Mouse (Mus musculus): ENCODE measurements around the gene Olfr875. TPM values are rescaled to one million over a fixed set of nuclear protein-coding genes. Genes with fewer than 3 reads are reported as not detected.
A peak's percentile ranks its signal among the peaks of the same experiment; 100 is the strongest.
"Not testable (repeated sequence)": the region's sequence is repeated elsewhere in the genome, so short reads cannot be mapped to it uniquely, and the experiment has no call there.

Olfr875 gene
- polyA plus RNA-seq, 1 experiment from 2014 or later = not detected

GRCm38 (mm10) chr9:37782766-37783260 lies 11.2 kb downstream of the Olfr875 start:
- no peaks in the 10 kb centered on the region for H3K36me3 ChIP-seq (ENCODE audit: control insufficient read depth, insufficient read depth, low read length)
- H3K27ac ChIP-seq (ENCODE audit: low read depth, low read length) = peak overlapping the region; percentile 84
- peak overlapping the region; percentile 68 for H3K9ac ChIP-seq (ENCODE audit: low read length)
- no peaks in the 10 kb centered on the region for H3K9me3 ChIP-seq (ENCODE audit: control insufficient read depth, low read length)
- H3K4me2 ChIP-seq = peak overlapping the region; percentile 39
- H3K4me3 ChIP-seq (ENCODE audit: low read depth, low read length) = peak overlapping the region; percentile 13; the same call in 1 of the 2 replicates
- peaks cover 3% of the 10 kb centered on the region for H3K4me1 ChIP-seq (ENCODE audit: control insufficient read depth, insufficient read depth, low read length)
- no peaks in the 10 kb centered on the region for H3K27me3 ChIP-seq (ENCODE audit: control insufficient read depth, insufficient read depth, low read length)
- ATAC-seq (ENCODE audit: low FRiP score) (peak; percentile 98), DNase-seq (ENCODE audit: low spot score, missing footprints) (peak; percentile 95)
- WGBS = 3% methylated on average over 7 of the region's 7 CpGs

- H3K4me3 ChIP-seq (ENCODE audit: low read depth, low read length); H3K9me3 ChIP-seq (ENCODE audit: control insufficient read depth, low read length); H3K27ac ChIP-seq (ENCODE audit: low read depth, low read length); H3K36me3 ChIP-seq (ENCODE audit: control insufficient read depth, insufficient read depth, low read length); H3K27me3 ChIP-seq (ENCODE audit: control insufficient read depth, insufficient read depth, low read length); H3K9ac ChIP-seq (ENCODE audit: low read length); H3K4me1 ChIP-seq (ENCODE audit: control insufficient read depth, insufficient read depth, low read length); H3K4me2 ChIP-seq: not testable (repeated sequence)
- WGBS = 45% methylated on average over 11 of the region's 15 CpGs
- ATAC-seq (ENCODE audit: low FRiP score) (peak; percentile 57), DNase-seq (ENCODE audit: low spot score, missing footprints) (peak; percentile 89)
Observed at GRCm38 (mm10) chr9:37783394-37784387, 12.0 kb downstream of the Olfr875 start.

- 79% methylated on average over 2 of the region's 2 CpGs for WGBS
- no peak overlapping the region for H3K4me3 ChIP-seq (ENCODE audit: low read depth, low read length)
Observed at GRCm38 (mm10) chr9:37786411-37786810, 14.8 kb downstream of the Olfr875 start.

GRCm38 (mm10) chr9:37802055-37802454 lies 30.4 kb downstream of the Olfr875 start:
- no peak overlapping the region for H3K27ac ChIP-seq (ENCODE audit: low read depth, low read length)
- no peaks in the 10 kb centered on the region for H3K36me3 ChIP-seq (ENCODE audit: control insufficient read depth, insufficient read depth, low read length)
- no peaks in the 10 kb centered on the region for H3K27me3 ChIP-seq (ENCODE audit: control insufficient read depth, insufficient read depth, low read length)
- no peaks in the 10 kb centered on the region for H3K4me1 ChIP-seq (ENCODE audit: control insufficient read depth, insufficient read depth, low read length)
- no peak for DNase-seq (ENCODE audit: low spot score, missing footprints)
- no peaks in the 10 kb centered on the region for H3K9me3 ChIP-seq (ENCODE audit: control insufficient read depth, low read length)
- ATAC-seq (ENCODE audit: low FRiP score) = no peak
- 74% methylated on average over 4 of the region's 4 CpGs for WGBS
- H3K4me2 ChIP-seq = no peak overlapping the region
- no peak overlapping the region for H3K9ac ChIP-seq (ENCODE audit: low read length)
- H3K4me3 ChIP-seq (ENCODE audit: low read depth, low read length) = no peak overlapping the region

More at GRCm38 (mm10) chr9:37786411-37786810, 14.8 kb downstream of the Olfr875 start:
- H3K9ac ChIP-seq (ENCODE audit: low read length) = no peak overlapping the region
- no peak overlapping the region for H3K27ac ChIP-seq (ENCODE audit: low read depth, low read length)
- DNase-seq (ENCODE audit: low spot score, missing footprints) = no peak
- no peaks in the 10 kb centered on the region for H3K9me3 ChIP-seq (ENCODE audit: control insufficient read depth, low read length)
- no peak overlapping the region for H3K4me2 ChIP-seq
- no peak for ATAC-seq (ENCODE audit: low FRiP score)
- H3K4me1 ChIP-seq (ENCODE audit: control insufficient read depth, insufficient read depth, low read length) = peaks cover 3% of the 10 kb centered on the region
- no peaks in the 10 kb centered on the region for H3K36me3 ChIP-seq (ENCODE audit: control insufficient read depth, insufficient read depth, low read length)
- no peaks in the 10 kb centered on the region for H3K27me3 ChIP-seq (ENCODE audit: control insufficient read depth, insufficient read depth, low read length)

GRCm38 (mm10) chr9:37802731-37803130 lies 31.1 kb downstream of the Olfr875 start, which contains the start of gene Olfr876:
TSS of gene Olfr876 (plus strand) at chr9:37803031.
- H3K36me3 ChIP-seq (ENCODE audit: control insufficient read depth, insufficient read depth, low read length) = no peaks in the 10 kb centered on the region
- no peak within 1 kb of the TSS for H3K27ac ChIP-seq (ENCODE audit: low read depth, low read length)
- H3K4me2 ChIP-seq = no peak within 1 kb of the TSS
- no peaks in the 10 kb centered on the region for H3K27me3 ChIP-seq (ENCODE audit: control insufficient read depth, insufficient read depth, low read length)
- H3K9me3 ChIP-seq (ENCODE audit: control insufficient read depth, low read length) = no peaks in the 10 kb centered on the region
- no peak within 1 kb of the TSS for H3K4me3 ChIP-seq (ENCODE audit: low read depth, low read length)
- ATAC-seq (ENCODE audit: low FRiP score) (no peak), DNase-seq (ENCODE audit: low spot score, missing footprints) (no peak)
- no peaks in the 10 kb centered on the region for H3K4me1 ChIP-seq (ENCODE audit: control insufficient read depth, insufficient read depth, low read length)
- H3K9ac ChIP-seq (ENCODE audit: low read length) = no peak within 1 kb of the TSS

- no peak for ATAC-seq (ENCODE audit: low FRiP score)
- H3K27ac ChIP-seq (ENCODE audit: low read depth, low read length) = no peak overlapping the region
Observed at GRCm38 (mm10) chr9:37807235-37807634, 35.6 kb downstream of the Olfr875 start.

GRCm38 (mm10) chr9:37808456-37808855 lies 36.8 kb downstream of the Olfr875 start:
- ATAC-seq (ENCODE audit: low FRiP score) = no peak

More at GRCm38 (mm10) chr9:37807235-37807634, 35.6 kb downstream of the Olfr875 start:
- no peak overlapping the region for H3K9ac ChIP-seq (ENCODE audit: low read length)
- no peaks in the 10 kb centered on the region for H3K4me1 ChIP-seq (ENCODE audit: control insufficient read depth, insufficient read depth, low read length)
- no peaks in the 10 kb centered on the region for H3K27me3 ChIP-seq (ENCODE audit: control insufficient read depth, insufficient read depth, low read length)
- no peak overlapping the region for H3K4me3 ChIP-seq (ENCODE audit: low read depth, low read length)
- no peak overlapping the region for H3K4me2 ChIP-seq
- no peaks in the 10 kb centered on the region for H3K36me3 ChIP-seq (ENCODE audit: control insufficient read depth, insufficient read depth, low read length)
- H3K9me3 ChIP-seq (ENCODE audit: control insufficient read depth, low read length) = no peaks in the 10 kb centered on the region
- DNase-seq (ENCODE audit: low spot score, missing footprints) = no peak

GRCm38 (mm10) chr9:37808976-37809375 lies 37.3 kb downstream of the Olfr875 start:
- no peak overlapping the region for H3K27ac ChIP-seq (ENCODE audit: low read depth, low read length)
- no peak overlapping the region for H3K9ac ChIP-seq (ENCODE audit: low read length)
- H3K36me3 ChIP-seq (ENCODE audit: control insufficient read depth, insufficient read depth, low read length) = no peaks in the 10 kb centered on the region
- DNase-seq (ENCODE audit: low spot score, missing footprints) = no peak
- no peak overlapping the region for H3K4me2 ChIP-seq
- no peaks in the 10 kb centered on the region for H3K9me3 ChIP-seq (ENCODE audit: control insufficient read depth, low read length)
- ATAC-seq (ENCODE audit: low FRiP score) = no peak
- H3K4me1 ChIP-seq (ENCODE audit: control insufficient read depth, insufficient read depth, low read length) = no peaks in the 10 kb centered on the region
- H3K4me3 ChIP-seq (ENCODE audit: low read depth, low read length) = no peak overlapping the region
- WGBS = 82% methylated on average over 2 of the region's 2 CpGs
- no peaks in the 10 kb centered on the region for H3K27me3 ChIP-seq (ENCODE audit: control insufficient read depth, insufficient read depth, low read length)

More at GRCm38 (mm10) chr9:37808456-37808855, 36.8 kb downstream of the Olfr875 start:
- Histone ChIP-seq H3K4me1 (ENCODE audit: control insufficient read depth, insufficient read depth, low read length) (no peaks in the 10 kb centered on the region), H3K27ac (ENCODE audit: low read depth, low read length) (no peak overlapping the region), H3K4me3 (ENCODE audit: low read depth, low read length) (no peak overlapping the region), H3K9me3 (ENCODE audit: control insufficient read depth, low read length) (no peaks in the 10 kb centered on the region), H3K9ac (ENCODE audit: low read length) (no peak overlapping the region), H3K4me2 (no peak overlapping the region), H3K27me3 (ENCODE audit: control insufficient read depth, insufficient read depth, low read length) (no peaks in the 10 kb centered on the region), H3K36me3 (ENCODE audit: control insufficient read depth, insufficient read depth, low read length) (no peaks in the 10 kb centered on the region)
- no peak for DNase-seq (ENCODE audit: low spot score, missing footprints)
- WGBS = 89% methylated on average over 3 of the region's 3 CpGs

GRCm38 (mm10) chr9:37814696-37815095 lies 43.0 kb downstream of the Olfr875 start:
- DNase-seq (ENCODE audit: low spot score, missing footprints) (no peak), ATAC-seq (ENCODE audit: low FRiP score) (no peak)
- no peak overlapping the region for H3K4me3 ChIP-seq (ENCODE audit: low read depth, low read length)
- no peaks in the 10 kb centered on the region for H3K27me3 ChIP-seq (ENCODE audit: control insufficient read depth, insufficient read depth, low read length)
- no peaks in the 10 kb centered on the region for H3K4me1 ChIP-seq (ENCODE audit: control insufficient read depth, insufficient read depth, low read length)
- no peak overlapping the region for H3K4me2 ChIP-seq
- H3K9ac ChIP-seq (ENCODE audit: low read length) = no peak overlapping the region
- no peaks in the 10 kb centered on the region for H3K36me3 ChIP-seq (ENCODE audit: control insufficient read depth, insufficient read depth, low read length)
- no peaks in the 10 kb centered on the region for H3K9me3 ChIP-seq (ENCODE audit: control insufficient read depth, low read length)
- H3K27ac ChIP-seq (ENCODE audit: low read depth, low read length) = no peak overlapping the region
- WGBS = 55% methylated on average over 3 of the region's 3 CpGs
